Mouse (Mus musculus) heart, embryonic 15.5 days (tissue): ENCODE results near the gene Glmn. TPM values are rescaled to one million over a fixed set of nuclear protein-coding genes. Genes with fewer than 3 reads are reported as not detected.

Experiments
- ATAC-seq: fragments of 200-750 bp; cut with Nextera tagmentation; replicated peaks from 2 replicates; pipeline ENCODE4 v1.8.0; 2017; ENCODE audit warnings: low read depth, moderate TSS enrichment; ENCODE audit not compliant: insufficient number of reproducible peaks, insufficient read depth, low FRiP score
- H3K27ac ChIP-seq: fragments of 300-500 bp; sonication (generic); 2 replicates; pipeline ENCODE4 v1.5.1; 2015; ENCODE audit warnings: mild to moderate bottlenecking, inconsistent platforms
- H3K27me3 ChIP-seq: fragments of 300-500 bp; sonication (generic); 2 replicates; pipeline ENCODE4 v1.6.1; 2015; ENCODE audit warnings: inconsistent platforms
- H3K36me3 ChIP-seq: fragments of 300-500 bp; sonication (generic); 2 replicates; pipeline ENCODE4 v1.6.1; 2015; ENCODE audit warnings: mild to moderate bottlenecking, inconsistent platforms
- H3K4me1 ChIP-seq: fragments of 300-500 bp; sonication (generic); replicated peaks from 2 replicates; pipeline ENCODE4 v1.6.1; 2015; ENCODE audit warnings: inconsistent platforms
- H3K4me2 ChIP-seq: fragments of 300-500 bp; sonication (generic); 2 replicates; pipeline ENCODE4 v1.6.1; 2015; ENCODE audit warnings: inconsistent platforms, mild to moderate bottlenecking, moderate library complexity
- H3K4me3 ChIP-seq: fragments of 300-500 bp; sonication (generic); 2 replicates; pipeline ENCODE4 v1.5.1; 2015; ENCODE audit warnings: mild to moderate bottlenecking, inconsistent platforms
- H3K9ac ChIP-seq: fragments of 300-500 bp; sonication (generic); 2 replicates; pipeline ENCODE4 v1.6.1; 2015; ENCODE audit warnings: mild to moderate bottlenecking, inconsistent platforms
- H3K9me3 ChIP-seq: fragments of 300-500 bp; sonication (generic); replicated peaks from 2 replicates; pipeline ENCODE4 v1.6.1; 2016; ENCODE audit warnings: inconsistent platforms
- WGBS: fragments of 180-500 bp; shearing (Covaris S2); methylation state at CpG from one replicate; pipeline ENCODE4 v1.1.7; 2015; ENCODE audit warnings: mixed read lengths; 5-methylcytosine and 5-hydroxymethylcytosine counted together
- polyA plus RNA-seq: library from polyadenylated mRNA; unstranded; fragments of >200 nt; fragmentation: Nextera tagmentation; extraction: Ambion mirVana; gene quantifications from 2 replicates; pipeline ENCODE4 v1.2.1, GENCODE M21; 2015

Glmn gene
- polyA plus RNA-seq, 1 experiment from 2014 or later: 18.0 TPM

DNA sequence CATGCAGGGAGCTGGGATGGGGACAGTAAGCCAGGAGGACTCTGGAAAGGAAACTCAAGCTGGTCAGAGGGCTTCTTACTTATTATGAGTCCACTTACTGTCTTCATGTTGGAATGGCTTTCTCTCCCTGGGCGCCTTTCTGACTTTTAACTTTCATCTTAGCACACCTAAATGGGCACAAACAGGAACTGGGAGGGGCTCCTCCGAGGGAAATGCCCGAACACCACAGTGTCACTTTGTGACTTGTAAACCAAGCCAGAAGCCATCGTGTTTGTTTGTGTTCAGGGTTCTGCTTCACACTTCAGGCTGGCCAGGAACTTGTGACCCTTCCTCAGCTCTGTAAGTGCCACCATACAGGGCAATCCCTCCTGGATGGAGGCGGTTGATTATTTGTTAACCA, 43.4 kb downstream of the Glmn start:
- Histone ChIP-seq H3K9ac (no peak overlapping the region), H3K4me2 (no peak overlapping the region), H3K9me3 (no peaks in the 10 kb centered on the region), H3K4me3 (no peak overlapping the region), H3K36me3 (peaks cover 27% of the 10 kb centered on the region), H3K27me3 (no peaks in the 10 kb centered on the region), H3K4me1 (no peaks in the 10 kb centered on the region), H3K27ac (no peak overlapping the region)
- ATAC-seq: no peak
- 76% methylated on average over 5 of the region's 5 CpGs for WGBS

DNA sequence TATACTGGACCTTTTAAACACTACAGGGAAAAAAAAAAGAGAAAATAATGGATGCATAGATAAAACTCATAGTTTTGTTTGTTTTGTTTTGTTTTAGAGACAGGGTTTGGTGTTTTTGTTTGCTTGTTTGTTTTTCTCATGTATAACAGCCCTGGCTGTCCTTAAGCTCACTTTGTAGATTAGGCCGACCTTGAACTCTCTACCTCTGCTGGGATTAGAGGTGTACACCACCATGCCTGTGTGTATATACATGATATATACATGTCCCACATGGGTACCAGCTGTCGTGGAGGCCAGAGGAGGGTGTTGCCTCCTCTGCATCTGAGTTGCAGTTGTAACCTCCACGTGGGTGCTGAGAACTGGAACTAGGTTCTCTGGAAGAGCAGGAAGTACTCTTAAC, 49.2 kb downstream of the Glmn start:
- H3K9me3 ChIP-seq: no peaks in the 10 kb centered on the region
- ATAC-seq: no peak
- H3K4me2 ChIP-seq: no peak overlapping the region
- no peak overlapping the region for H3K9ac ChIP-seq
- 85% methylated on average over 3 of the region's 3 CpGs for WGBS
- H3K27me3 ChIP-seq: no peaks in the 10 kb centered on the region
- no peaks in the 10 kb centered on the region; the same call in 1 of the 2 replicates for H3K36me3 ChIP-seq
- 0 out of 2 replicates have a peak, but pooled peaks cover 2% of the 10 kb centered on the region for H3K4me1 ChIP-seq
- no peak overlapping the region for H3K4me3 ChIP-seq
- H3K27ac ChIP-seq: no peak overlapping the region

DNA sequence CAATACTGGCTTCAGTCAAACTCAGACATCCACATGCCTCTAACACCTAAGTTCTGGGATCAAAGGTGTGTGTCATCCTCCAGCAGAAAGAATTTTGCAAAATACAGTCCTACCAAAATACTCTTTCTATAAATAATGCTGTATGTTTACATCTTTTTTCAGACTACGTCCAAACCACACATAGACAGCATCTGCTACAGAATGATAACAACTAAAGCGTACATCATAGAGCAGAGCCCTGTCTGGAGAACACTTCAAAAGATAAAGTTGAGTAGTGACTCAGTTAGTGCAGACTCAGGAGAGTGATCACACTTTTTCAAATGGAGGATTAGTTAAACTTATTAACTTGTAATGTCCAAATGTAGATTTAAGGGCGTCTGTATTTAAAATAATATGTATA, 49.7 kb downstream of the Glmn start:
- WGBS: 70% methylated on average over 3 of the region's 3 CpGs
- ATAC-seq: no peak
- 0 out of 2 replicates have a peak, but pooled peaks cover 2% of the 10 kb centered on the region for H3K4me1 ChIP-seq
- H3K36me3 ChIP-seq: no peaks in the 10 kb centered on the region; the same call in 1 of the 2 replicates
- H3K27ac ChIP-seq: no peak overlapping the region
- no peaks in the 10 kb centered on the region for H3K9me3 ChIP-seq
- no peaks in the 10 kb centered on the region for H3K27me3 ChIP-seq
- no peak overlapping the region for H3K4me3 ChIP-seq
- H3K9ac ChIP-seq: no peak overlapping the region
- H3K4me2 ChIP-seq: no peak overlapping the region

DNA sequence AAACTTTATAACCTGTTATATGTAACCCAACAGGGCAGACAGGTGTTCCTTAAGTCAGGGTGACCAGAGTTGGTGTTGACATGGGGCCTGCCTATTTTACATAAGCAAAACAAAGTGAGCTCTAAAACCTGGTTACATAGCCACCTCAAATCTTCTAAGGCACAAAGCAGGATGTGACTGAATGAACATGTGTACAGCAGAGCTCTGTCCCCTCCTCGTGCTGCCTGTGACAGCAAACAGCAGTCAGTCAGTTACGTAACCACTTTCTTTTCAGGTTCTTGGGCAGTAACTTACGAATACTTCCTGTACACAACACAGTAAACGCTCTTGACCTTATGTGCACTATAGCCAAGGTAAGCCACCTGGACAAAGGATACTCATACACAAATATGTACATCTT, 51.8 kb downstream of the Glmn start:
- 70% methylated on average over 4 of the region's 4 CpGs for WGBS
- Histone ChIP-seq H3K9me3 (no peaks in the 10 kb centered on the region), H3K4me1 (0 out of 2 replicates have a peak, but pooled peaks cover 2% of the 10 kb centered on the region), H3K36me3 (no peaks in the 10 kb centered on the region; the same call in 1 of the 2 replicates), H3K9ac (no peak overlapping the region), H3K27ac (no peak overlapping the region), H3K4me3 (no peak overlapping the region), H3K4me2 (no peak overlapping the region), H3K27me3 (no peaks in the 10 kb centered on the region)
- ATAC-seq: no peak

DNA sequence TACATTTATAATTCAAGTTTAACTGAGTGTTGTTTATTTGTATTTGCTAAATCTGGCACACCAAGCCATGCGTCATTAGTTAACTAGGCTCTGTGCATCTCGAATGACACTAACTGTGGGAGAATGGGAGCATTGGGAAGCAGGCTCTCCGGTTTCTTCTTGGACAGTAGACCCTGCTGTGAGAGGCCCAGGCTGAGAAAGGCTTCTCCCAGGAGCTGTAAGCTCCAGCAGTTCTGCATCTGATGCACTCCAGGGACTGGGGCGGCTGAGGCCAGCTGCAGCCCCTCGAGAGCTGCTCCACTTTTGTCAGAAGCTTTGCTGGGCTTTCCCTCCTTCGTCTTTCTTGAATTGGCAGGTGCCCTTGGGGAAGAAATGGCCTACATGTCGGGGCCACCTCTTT, 56.0 kb downstream of the Glmn start:
- H3K36me3 ChIP-seq: no peaks in the 10 kb centered on the region
- H3K4me2 ChIP-seq: no peak overlapping the region
- no peak overlapping the region for H3K4me3 ChIP-seq
- H3K9ac ChIP-seq: no peak overlapping the region
- H3K9me3 ChIP-seq: no peaks in the 10 kb centered on the region
- H3K27ac ChIP-seq: no peak overlapping the region
- H3K27me3 ChIP-seq: no peaks in the 10 kb centered on the region
- 0 out of 2 replicates have a peak, but pooled peaks cover 2% of the 10 kb centered on the region for H3K4me1 ChIP-seq
- no peak for ATAC-seq
- 54% methylated on average over 7 of the region's 7 CpGs for WGBS

DNA sequence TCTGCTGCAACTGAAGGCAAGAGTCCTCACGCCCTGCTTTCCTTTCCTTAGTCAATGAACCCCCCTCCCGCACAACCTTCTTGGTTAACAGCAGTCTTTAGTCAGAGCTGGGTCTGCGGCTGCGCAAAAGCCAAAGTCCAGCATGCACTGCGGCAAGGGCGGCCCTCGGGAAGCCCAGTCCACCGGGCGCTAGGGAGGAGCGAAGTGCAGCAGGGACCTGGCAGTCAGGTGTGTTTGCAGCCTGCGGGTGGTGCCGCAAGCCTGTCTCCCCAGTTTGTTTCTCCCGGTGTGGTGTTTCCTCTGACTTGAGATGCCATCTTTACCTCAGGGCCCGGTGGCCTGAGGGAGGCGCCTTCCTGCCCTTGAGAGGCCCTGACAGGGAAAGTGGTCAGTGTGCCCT, 63.1 kb downstream of the Glmn start, which contains the start of gene 1700028K03Rik:
1700028K03Rik (plus strand) TSS at position 129 of the 400 bp plus-strand sequence.
- no peak within 1 kb of the TSS for H3K4me3 ChIP-seq
- H3K4me1 ChIP-seq: no peaks in the 10 kb centered on the region
- H3K27ac ChIP-seq: no peak within 1 kb of the TSS
- H3K4me2 ChIP-seq: no peak within 1 kb of the TSS
- H3K36me3 ChIP-seq: no peaks in the 10 kb centered on the region
- ATAC-seq: no peak
- H3K9me3 ChIP-seq: no peaks in the 10 kb centered on the region
- H3K9ac ChIP-seq: no peak within 1 kb of the TSS
- no peaks in the 10 kb centered on the region for H3K27me3 ChIP-seq
- WGBS: 69% methylated on average over 15 of the region's 15 CpGs

DNA sequence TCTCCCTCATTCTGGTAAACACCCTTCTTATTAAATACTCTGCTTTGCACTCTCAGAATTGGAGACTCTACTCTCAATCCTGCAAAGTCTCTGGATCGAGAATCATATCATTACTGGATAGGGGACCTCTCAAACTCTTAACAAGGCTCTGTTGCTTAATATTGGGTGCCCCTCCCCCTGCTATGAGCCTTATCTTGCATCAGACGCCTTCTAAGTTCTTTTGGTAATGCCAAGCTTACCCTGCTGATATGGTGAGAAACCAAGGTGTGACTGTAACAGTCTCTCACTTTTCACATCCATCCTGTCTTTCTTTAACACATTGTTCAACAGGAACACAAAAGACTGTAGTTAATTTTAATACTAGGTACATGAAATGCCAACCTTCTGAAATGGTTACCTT, 64.1 kb downstream of the Glmn start:
- ATAC-seq: no peak
- Histone ChIP-seq H3K27me3 (no peaks in the 10 kb centered on the region), H3K9ac (no peak overlapping the region), H3K4me3 (no peak overlapping the region), H3K36me3 (no peaks in the 10 kb centered on the region), H3K27ac (no peak overlapping the region), H3K9me3 (no peaks in the 10 kb centered on the region), H3K4me1 (no peaks in the 10 kb centered on the region), H3K4me2 (no peak overlapping the region)
- 42% methylated on average over 2 of the region's 2 CpGs for WGBS

DNA sequence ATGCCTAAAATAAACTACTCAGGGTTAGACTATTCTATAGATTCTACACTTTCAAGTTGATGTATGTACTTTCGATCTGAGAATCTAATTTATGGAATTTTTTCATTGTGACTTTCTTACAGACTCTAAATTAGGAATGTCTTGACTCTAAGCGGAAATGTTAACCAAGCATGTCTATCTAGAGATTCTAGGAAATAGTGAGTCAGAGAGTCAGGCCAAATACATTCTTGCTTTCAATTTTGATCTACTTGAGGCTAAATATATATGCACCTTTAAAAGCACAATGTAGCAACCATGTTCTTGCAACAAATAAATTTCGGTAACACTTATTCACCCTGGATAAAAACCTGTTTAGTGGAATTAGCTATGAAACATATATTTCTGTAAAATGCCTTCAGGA, 68.8 kb downstream of the Glmn start:
- ATAC-seq: no peak
- Histone ChIP-seq H3K27me3 (no peaks in the 10 kb centered on the region), H3K36me3 (no peaks in the 10 kb centered on the region), H3K9me3 (no peaks in the 10 kb centered on the region), H3K4me2 (no peak overlapping the region), H3K9ac (no peak overlapping the region), H3K4me1 (no peaks in the 10 kb centered on the region), H3K4me3 (no peak overlapping the region), H3K27ac (no peak overlapping the region)
- WGBS: 85% methylated on average over 3 of the region's 3 CpGs

DNA sequence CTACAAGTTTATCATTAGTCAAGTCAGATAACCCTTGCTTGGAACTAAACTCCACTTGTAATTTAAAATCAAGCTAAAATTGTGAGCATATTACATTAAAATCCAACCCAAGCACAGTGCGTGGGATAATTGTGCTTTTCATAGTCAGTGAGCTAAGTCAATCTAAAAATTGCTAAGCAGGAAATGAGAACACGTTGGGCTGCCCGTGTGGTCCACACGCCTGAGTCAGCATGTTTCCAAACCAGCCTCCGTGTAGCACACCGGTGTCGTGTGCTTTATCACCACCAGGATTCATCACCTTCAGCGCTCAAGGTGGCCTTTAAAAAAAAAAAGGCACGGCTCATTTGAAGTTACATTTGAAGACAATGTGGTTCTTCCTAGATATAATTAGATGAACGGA, 73.4 kb downstream of the Glmn start:
- Histone ChIP-seq H3K9me3 (no peaks in the 10 kb centered on the region), H3K27ac (no peak overlapping the region), H3K27me3 (no peaks in the 10 kb centered on the region), H3K36me3 (no peaks in the 10 kb centered on the region), H3K4me2 (no peak overlapping the region), H3K4me3 (no peak overlapping the region), H3K9ac (no peak overlapping the region), H3K4me1 (0 out of 2 replicates have a peak, but pooled peaks cover 3% of the 10 kb centered on the region)
- 72% methylated on average over 10 of the region's 10 CpGs for WGBS
- ATAC-seq: no peak

DNA sequence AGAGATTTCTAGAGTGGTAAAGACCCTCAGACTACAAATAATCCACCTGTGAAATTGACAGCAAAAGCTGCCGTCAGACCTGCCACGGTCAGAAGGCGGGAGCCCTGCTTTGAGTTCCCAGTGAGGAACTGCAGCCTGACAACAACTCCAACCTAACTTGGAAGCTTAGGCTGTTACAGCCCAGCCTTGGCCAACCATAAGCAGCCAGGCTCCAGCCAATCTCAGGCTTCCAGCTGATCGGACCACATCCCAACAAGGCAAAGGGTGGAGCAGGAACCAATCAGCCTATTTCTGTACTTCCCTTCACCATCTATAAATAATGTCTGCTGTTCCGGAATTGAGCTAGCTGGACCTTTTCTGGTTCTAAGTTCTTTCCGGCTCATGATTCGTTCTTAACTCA, 75.8 kb downstream of the Glmn start:
- Histone ChIP-seq H3K4me3 (no peak overlapping the region), H3K4me2 (0 out of 2 replicates have a peak overlapping the region, but pooled peaks have one; percentile 13), H3K9me3 (no peaks in the 10 kb centered on the region), H3K27me3 (no peaks in the 10 kb centered on the region), H3K27ac (no peak overlapping the region), H3K9ac (no peak overlapping the region), H3K4me1 (0 out of 2 replicates have a peak, but pooled peaks cover 3% of the 10 kb centered on the region), H3K36me3 (no peaks in the 10 kb centered on the region)
- WGBS: 56% methylated on average over 7 of the region's 7 CpGs
- ATAC-seq: no peak

DNA sequence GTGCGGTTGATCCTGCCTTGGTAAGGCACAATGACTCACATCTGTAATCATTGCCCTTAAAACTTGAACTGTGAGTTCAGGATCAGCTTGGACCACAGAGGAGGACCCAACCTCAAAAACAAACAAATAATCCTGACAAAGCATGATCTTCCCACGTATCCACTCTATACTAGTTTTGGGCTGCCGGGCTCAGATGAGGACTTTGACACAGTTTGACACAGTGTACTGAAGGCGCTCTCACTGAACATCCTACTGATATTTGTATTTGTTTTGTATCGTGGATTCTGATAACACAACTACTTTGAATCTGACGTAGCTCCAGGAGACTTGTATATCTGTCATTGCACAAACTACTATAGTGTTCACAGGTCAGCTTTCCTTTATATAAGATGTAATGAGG, 76.3 kb downstream of the Glmn start:
- ATAC-seq: no peak
- WGBS: 80% methylated on average over 6 of the region's 6 CpGs
- H3K4me2 ChIP-seq: no peak overlapping the region
- no peaks in the 10 kb centered on the region for H3K36me3 ChIP-seq
- no peak overlapping the region for H3K4me3 ChIP-seq
- H3K9ac ChIP-seq: no peak overlapping the region
- no peaks in the 10 kb centered on the region for H3K27me3 ChIP-seq
- H3K9me3 ChIP-seq: no peaks in the 10 kb centered on the region
- no peak overlapping the region for H3K27ac ChIP-seq
- H3K4me1 ChIP-seq: 0 out of 2 replicates have a peak, but pooled peaks cover 3% of the 10 kb centered on the region

DNA sequence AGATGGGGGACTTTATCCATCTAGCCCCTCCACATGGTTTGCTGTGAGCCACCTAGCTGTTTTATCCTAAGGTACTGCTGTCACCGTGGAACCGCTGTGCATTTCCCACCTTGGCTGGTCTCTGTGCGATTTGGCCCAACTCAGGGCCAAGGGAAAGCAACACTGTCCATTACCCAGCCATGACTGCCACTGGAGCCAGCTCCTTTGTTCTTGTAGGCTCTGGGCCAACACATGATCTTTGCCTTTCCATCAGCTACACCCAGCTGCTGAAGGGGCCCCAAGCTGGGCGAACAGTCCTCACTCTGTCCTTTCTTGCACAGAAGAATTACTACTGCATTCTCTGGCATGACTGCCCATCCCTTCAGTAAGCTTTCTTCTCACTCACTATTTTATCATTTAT, 79.1 kb downstream of the Glmn start:
- H3K27ac ChIP-seq: no peak overlapping the region
- no peak overlapping the region for H3K4me2 ChIP-seq
- no peaks in the 10 kb centered on the region for H3K9me3 ChIP-seq
- no peaks in the 10 kb centered on the region for H3K36me3 ChIP-seq
- H3K4me1 ChIP-seq: 0 out of 2 replicates have a peak, but pooled peaks cover 3% of the 10 kb centered on the region
- WGBS: 80% methylated on average over 4 of the region's 4 CpGs
- no peak overlapping the region for H3K9ac ChIP-seq
- H3K4me3 ChIP-seq: no peak overlapping the region
- no peaks in the 10 kb centered on the region for H3K27me3 ChIP-seq
- no peak for ATAC-seq
